Mouse (Mus musculus): ENCODE data around the gene Rock2.

The Rock2 gene

DNA sequence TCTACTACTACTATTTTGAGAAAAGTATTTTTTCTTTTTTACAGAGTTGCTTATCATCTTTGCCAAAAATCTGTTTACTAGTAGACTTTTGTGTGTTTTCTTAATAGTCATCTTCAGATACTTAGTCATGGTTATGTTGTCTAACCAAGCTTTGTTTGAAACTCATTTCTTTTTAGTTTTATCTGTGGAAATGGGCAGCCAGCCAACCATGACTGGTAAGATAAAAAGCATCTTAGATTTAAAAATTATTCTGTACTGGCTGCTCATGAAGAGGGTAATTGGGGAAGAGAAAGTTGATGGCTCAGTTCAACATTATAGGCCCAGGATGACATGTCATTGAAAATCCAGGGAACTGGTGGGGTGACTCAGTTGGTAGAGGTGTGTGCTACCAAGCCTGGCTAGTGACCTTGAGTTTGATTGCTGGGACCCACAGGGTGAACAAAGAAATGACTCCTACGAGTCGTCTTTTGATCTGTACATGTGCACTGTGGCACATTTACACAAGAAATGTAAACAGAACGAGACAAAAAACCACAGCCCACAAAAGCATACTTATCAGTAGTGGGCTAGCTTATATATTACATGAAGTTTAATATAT lies 6.0 kb downstream of the Rock2 start:
- no peak for DNase-seq (ENCODE audit: low spot score)

GRCm38 (mm10) chr12:16903949-16904635 lies 9.4 kb downstream of the Rock2 start:
- no peak for DNase-seq (ENCODE audit: low spot score)

DNA sequence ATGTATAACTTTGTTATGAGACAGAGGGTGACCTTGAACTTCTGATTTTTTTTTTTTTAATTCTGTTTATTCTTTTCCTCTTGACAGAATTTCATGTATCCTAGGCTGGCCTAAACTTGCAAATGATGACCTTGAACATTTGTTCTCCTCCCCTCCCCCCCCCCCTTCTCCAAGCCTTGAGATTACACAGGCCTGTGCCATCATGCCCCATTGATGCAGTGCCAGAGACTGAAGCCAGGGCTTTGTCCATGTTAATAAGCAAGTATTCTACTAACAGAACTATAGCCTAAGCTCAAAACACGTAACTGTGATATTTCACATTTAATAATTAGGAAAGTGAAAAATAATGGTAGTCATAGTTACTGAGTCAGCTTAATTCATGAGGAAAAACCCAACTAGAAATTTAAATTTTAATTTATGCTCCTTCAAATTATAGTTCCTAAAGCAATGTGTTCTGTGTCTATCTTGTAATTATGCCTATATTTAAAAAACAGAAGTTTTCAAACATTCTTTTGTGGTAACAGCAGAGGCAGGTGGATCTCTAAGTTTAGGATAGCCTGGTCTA lies 12.7 kb downstream of the Rock2 start:
- DNase-seq (ENCODE audit: low spot score) = peak; percentile 45

GRCm38 (mm10) chr12:16907953-16908648 lies 13.4 kb downstream of the Rock2 start:
- DNase-seq (ENCODE audit: low spot score) = no peak

DNA sequence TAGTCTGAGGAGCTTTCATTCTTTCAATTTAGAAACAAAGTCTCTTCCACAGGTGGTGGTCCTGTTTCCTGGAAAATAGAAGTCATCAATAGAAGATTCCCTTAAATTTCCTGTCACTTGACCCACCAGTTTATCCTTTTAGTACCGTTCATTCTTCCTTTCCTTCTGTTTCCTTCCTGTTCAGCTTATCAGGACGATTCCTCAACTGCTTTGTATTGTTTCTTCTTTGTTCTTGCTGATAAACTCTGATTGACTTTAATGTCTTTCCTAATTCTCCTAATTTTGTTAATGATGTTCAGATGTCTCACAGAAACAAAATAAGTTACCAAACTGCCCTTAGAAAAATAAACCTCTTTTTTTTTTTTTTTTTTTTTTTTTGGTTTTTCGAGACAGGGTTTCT lies 16.8 kb downstream of the Rock2 start:
- DNase-seq (ENCODE audit: low spot score) = no peak

DNA sequence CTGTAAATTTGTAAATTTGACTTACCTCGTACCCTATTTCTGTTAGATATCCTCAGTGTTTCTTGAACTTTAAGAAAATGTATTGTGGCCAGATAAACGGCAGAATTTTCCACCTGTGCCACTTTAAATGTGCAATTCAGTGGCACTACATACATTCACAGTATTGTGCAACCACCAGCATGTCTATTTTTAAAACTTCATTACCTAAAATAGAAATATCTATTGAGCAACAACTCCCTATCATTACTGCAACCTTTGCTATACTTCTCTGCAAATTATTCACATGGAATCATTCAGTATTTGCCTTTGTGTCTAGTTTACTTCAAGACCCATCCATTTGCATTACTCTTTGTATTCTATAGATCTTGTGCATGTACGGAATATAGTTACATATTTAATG lies 17.9 kb downstream of the Rock2 start:
- no peak for DNase-seq (ENCODE audit: low spot score)

DNA sequence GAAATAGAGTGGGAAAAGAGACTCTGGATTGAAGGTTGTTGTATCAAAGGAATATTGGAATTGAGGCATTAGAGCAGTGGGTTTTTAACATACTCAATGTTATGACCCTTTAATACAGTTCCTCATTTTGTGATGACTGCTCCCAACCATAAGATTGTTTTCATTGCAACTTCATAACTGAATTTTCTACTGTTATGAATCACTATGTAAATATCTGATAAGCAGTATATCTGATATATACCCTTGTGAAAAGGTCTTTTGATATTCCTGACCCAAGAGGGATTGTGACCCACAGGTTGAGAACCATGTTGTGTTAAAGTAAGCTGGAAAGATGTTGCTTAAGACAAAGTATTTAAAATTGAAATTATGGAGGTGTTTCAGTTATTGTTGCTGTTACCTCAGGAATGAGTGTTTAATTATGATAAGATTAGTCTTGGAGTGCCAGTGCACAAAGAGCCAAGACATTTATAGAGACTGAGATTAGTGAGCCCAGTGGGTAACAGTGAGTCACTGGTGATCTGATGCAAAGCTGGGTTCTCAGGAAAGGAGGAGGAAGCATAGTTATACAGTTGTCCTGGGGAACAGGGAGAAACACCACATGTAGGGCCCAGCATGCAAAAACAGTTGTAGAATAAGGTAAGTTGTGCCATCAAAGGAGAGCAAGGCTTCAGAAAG lies 25.6 kb downstream of the Rock2 start:
- DNase-seq (ENCODE audit: low spot score) = no peak

DNA sequence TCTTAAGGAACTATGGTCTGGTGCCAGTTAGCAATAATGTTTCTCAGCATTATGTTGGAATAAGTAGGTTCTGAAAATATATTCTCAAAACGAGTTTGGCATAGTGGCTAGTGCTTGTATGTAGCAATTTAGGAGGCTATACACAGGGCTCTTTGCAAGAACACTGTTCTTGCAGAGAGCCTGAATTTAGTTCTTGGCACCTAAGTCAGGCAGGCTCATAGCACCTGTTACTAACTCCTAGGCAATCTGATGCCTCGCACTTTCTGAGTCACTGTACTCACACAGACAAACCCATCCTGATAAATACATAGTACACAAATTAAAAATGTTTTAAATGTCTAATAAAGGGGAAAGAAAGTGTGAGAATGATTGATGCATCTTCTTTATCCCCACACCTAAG lies 33.2 kb downstream of the Rock2 start:
- no peak for DNase-seq (ENCODE audit: low spot score)

GRCm38 (mm10) chr12:16934423-16934822 lies 39.7 kb downstream of the Rock2 start:
- DNase-seq (ENCODE audit: low spot score) = no peak

GRCm38 (mm10) chr12:16941976-16942375 lies 47.3 kb downstream of the Rock2 start:
- DNase-seq (ENCODE audit: low spot score) = no peak

DNA sequence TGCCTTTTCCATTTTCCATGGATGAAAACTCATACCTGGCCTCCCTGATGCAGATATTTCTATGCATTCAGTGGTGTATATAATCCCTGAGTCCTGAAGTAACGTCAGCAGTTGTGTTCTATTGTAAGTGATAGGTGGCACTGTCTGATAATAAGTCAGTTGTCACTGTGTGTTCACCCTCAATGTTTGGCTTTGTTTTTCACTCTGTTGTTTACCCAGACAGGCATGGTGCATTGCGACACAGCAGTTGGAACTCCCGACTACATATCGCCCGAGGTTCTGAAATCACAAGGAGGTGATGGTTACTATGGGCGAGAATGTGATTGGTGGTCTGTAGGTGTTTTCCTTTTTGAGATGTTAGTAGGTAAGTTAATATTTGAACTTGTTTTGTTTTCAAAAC lies 53.5 kb downstream of the Rock2 start:
- no peak for DNase-seq (ENCODE audit: low spot score)

DNA sequence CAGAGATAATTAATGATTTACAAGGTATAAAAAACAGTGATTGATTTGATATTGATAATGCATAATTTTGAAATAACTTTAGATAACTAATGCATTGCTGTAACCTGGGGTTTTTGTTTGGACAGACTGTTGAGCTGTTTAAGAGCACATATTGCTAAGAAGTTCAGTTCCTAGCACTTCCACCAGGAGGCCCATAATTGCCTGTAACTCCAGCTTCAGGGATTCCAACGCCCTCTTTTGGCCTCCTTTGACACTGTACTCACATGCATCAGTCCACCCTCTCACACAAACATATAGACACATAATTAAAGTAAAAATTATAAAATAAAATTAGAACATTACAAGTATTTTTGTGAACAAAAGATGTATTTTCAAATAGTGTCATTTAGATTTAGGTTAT lies 64.2 kb downstream of the Rock2 start:
- peak; percentile 49 for DNase-seq (ENCODE audit: low spot score)

- DNase-seq (ENCODE audit: low spot score) = no peak
Measured at GRCm38 (mm10) chr12:16963354-16963753, 68.7 kb downstream of the Rock2 start.

- DNase-seq (ENCODE audit: low spot score) = no peak
Measured at GRCm38 (mm10) chr12:16966811-16967210, 72.1 kb downstream of the Rock2 start.

GRCm38 (mm10) chr12:16977120-16977519 lies 82.4 kb downstream of the Rock2 start:
- no peak for DNase-seq (ENCODE audit: low spot score)

DNA sequence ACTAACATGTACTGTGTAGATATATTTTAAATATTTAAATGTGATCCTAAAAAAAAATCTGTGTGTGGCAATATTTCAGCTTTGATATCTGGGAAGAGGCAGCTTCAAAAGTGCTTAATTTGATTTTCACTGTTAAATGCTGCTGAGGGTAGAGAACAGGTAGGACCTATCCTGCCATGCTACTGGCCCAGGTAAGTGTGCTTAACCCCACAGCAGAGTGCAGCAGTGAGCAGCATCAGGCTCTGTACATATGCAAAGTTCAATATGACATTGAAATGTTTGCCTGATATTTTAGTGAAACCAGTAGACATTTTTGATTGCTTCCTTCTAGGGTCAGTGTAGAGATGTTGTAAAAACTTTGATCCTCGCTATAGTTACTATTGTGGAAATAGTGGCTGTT lies 91.1 kb downstream of the Rock2 start:
- no peak for DNase-seq (ENCODE audit: low spot score)

- no peak for DNase-seq (ENCODE audit: low spot score)
Measured at GRCm38 (mm10) chr12:16991376-16991775, 96.7 kb downstream of the Rock2 start.

- no peak for DNase-seq (ENCODE audit: low spot score)
Measured at GRCm38 (mm10) chr12:16992355-16992754, 97.7 kb downstream of the Rock2 start.

GRCm38 (mm10) chr12:16994291-16994690 lies 99.6 kb downstream of the Rock2 start:
- DNase-seq (ENCODE audit: low spot score) = no peak

GRCm38 (mm10) chr12:16996281-16996680 lies 101.6 kb downstream of the Rock2 start:
- no peak for DNase-seq (ENCODE audit: low spot score)

DNA sequence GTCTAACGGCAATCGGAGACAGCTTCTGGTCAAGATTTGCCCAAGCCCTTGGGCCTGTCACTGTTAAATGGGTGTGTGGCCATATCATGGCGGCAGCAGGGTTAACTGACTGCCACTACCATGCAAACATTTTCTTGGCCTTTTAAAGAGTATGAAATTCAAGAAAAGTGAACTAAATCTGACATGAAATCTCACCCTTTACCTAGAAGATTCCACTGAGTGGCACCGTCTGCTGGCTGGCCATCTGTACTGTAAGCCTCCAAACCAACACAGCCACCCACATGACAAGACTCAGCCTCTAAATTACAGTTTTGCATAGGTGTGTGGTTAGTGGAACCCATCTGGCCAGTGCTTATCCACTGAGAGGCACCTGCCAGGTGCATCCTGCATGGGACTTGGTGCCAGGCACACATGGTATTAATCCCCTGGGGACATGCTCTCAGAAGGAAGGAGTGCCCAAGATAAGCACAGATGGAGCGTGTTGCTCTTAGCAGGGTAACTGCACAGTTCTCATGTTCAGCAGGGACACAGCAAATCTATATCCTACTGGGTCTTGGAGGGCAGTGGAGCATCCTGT lies 102.3 kb downstream of the Rock2 start:
- DNase-seq (ENCODE audit: low spot score) = peak; percentile 34

GRCm38 (mm10) chr12:16999146-16999545 lies 104.5 kb downstream of the Rock2 start:
- no peak for DNase-seq (ENCODE audit: low spot score)
